Mouse (Mus musculus): ENCODE measurements around the gene D430019H16Rik.

- no peak for TF ChIP-seq CTCF (IDR thresholded peaks at IDR 0.05; ENCODE audit: low read depth, low read length)
- TF ChIP-seq GATA1 (IDR thresholded peaks at IDR 0.05; ENCODE audit: borderline replicate concordance, low read length): no peak
- TF ChIP-seq TAL1 (conservative IDR thresholded peaks at IDR 0.05; ENCODE audit: low read depth, low read length): no peak
Measured at GRCm38 (mm10) chr12:105438259-105438658, 15.4 kb upstream of the D430019H16Rik start.
